Mouse (Mus musculus): ENCODE measurements around the gene Pikfyve.

The Pikfyve gene

DNA sequence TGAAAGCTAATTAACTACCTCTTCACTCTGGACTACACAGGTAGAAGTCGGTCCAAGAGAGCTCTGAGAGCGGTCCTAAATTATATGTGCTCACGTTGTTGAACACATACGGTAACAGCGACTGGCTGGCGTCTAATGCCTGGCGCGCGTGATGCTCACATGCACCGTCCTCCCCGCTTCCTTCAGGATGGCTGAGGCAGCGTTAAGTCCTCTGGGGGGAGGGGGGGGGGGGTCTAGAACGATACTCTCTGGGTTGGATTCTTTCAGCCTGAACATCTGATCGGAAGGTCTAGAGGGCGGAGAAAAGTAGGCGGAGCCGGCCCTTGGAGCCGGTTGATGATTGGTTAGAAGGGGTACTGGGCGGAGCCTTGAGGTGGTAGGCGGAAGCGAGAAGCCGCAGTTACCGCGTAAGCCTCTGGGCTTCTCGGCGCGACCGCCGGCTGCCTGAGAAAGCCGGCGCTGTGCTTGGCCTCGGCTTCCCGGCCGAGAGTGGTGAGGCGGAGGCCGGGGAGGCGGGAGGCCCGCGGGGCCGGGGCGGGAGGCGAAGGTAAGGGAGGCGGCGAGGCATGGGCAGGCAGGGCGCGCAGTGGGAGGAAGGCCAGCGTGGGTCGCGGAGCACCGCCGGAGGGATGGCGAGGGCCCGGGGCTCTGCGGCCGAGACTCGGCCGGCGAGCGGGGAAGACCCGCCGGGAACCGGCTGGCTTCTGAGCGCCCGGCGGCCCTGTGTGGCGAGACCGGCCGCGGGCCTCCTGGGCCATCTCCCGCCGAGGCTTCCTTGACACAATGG, at the start of gene Pikfyve, which contains the start of gene Idh1:
TSS of gene Pikfyve (plus strand) at position 397 of the 787 bp plus-strand sequence.
TSS of gene Idh1 (minus strand) at position 214 of the 787 bp plus-strand sequence.
- peak; percentile 99 for DNase-seq

GRCm38 (mm10) chr1:65137560-65137959, 48.9 kb upstream of the Pikfyve start:
- DNase-seq: no peak

DNA sequence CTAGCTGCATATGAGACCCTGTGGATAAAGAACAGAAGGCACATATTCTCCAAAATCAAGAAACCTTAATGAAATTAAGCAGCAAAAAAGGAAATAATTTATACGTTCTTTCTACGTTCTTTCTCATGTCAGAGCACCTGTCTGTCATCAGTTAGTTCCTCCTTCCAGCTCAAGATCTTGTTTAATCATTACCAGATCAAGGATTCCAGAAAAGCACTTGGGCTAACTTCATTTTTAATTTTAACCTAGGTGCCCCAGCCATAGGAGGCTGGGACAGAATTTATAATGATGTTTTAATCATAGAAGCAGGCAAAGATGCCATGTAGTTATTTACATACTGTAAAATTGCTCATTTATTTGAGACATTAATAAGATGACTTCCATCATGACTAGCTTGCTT, 41.7 kb upstream of the Pikfyve start:
- DNase-seq: no peak

GRCm38 (mm10) chr1:65146601-65147000, 39.9 kb upstream of the Pikfyve start:
- no peak for DNase-seq

DNA sequence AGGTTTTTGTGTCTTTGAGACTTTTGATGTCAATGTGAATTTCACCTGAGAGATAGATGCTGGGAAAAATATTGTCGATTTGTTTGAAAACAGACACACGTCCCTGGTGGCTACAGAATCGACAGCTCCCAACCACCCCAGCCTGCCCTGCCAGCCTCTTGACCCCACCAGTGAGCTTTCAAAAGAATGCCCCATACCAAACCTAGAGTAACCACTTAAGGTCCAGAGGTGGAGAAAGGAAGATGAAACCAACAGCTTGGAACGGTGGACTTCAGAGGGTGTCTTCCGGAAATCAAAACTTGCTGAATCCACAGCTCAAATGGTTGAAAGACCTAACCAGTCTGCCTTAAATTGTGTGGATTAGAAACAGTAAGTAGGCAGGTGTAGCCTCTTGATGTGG, 39.2 kb upstream of the Pikfyve start:
- no peak for DNase-seq

GRCm38 (mm10) chr1:65147971-65148370, 38.5 kb upstream of the Pikfyve start:
- no peak for DNase-seq

- no peak for DNase-seq
Observed at GRCm38 (mm10) chr1:65154814-65155213, 31.7 kb upstream of the Pikfyve start.

DNA sequence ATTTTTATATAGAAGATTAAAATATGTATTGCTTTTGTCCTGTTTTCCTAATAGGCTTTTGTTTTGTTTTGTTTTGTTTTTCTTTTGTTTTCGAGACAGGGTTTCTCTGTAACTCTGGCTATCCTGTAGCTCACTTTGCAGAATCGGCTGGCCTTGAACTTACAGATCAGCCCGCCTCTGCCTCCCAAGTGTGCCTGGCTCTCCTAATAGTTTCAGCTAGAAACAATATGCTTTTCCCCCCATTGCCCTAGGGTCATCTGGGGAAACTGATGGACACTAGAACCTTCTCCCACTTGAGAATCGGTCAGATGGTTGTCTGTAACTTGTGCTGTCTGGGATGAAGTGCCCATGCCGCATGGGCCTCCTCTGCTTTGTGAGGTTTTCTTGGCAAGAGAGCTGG, 30.4 kb upstream of the Pikfyve start:
- no peak for DNase-seq

DNA sequence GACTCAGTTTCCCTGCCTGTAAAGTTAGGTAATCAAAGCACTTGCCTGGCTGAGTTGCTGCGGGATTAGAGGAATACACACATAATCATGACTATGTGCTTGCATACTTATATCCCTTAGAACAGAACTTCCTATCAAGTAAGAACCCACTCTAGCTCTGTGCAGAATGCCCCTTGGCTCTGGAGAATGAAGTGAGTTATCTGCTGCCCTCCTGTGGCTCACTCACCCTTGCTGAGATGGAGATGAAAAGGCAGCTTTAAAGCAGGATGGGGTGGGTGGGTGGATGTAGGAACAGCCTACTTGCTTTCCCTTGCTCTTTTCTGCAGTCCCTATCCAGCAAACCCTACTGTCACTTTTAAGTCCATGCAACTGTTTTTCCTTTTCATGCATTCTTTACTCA, 24.3 kb upstream of the Pikfyve start:
- DNase-seq: no peak

DNA sequence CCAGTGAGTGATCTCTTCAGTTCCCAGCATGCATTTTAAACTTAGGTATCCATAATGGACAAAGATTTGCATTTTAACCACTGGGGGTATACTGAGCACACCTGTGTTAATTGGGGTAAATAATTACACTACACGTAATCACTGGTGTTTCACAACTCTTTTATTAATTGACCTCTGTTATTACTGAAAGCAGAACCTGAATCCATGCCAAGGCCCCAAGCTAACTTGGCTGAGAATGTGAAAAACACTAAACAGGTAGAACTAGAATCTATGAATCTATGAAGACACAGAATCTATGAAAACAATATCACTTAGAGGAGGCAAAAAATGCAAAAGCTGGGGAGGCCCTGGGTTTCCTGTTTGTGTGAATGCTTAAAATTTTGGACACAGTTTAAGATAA, 19.0 kb upstream of the Pikfyve start:
- DNase-seq: no peak

GRCm38 (mm10) chr1:65169536-65169935, 16.9 kb upstream of the Pikfyve start:
- DNase-seq: no peak

GRCm38 (mm10) chr1:65169947-65170346, 16.5 kb upstream of the Pikfyve start:
- no peak for DNase-seq

GRCm38 (mm10) chr1:65171579-65171978, 14.9 kb upstream of the Pikfyve start:
- DNase-seq: no peak

GRCm38 (mm10) chr1:65173716-65174115, 12.8 kb upstream of the Pikfyve start:
- no peak for DNase-seq

DNA sequence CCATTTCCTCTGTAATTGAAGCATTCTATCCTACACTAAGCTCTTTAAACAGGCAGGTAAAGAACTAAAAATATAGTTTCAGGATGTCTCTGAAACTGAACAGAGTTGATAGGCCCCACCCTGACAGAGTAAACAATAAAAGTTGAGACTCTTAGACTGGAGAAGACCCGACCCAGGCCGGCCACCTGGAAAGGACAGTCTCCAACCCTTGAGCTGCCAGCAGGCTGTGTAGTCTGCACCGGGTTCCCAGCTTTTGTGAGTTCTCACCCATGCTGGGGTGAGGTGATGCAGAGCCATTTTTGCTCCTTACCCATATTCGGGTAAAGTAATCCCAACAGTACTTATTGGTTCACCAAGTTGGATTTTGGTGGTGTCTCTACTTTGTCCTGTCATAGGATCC, 10.3 kb upstream of the Pikfyve start:
- no peak for DNase-seq

DNA sequence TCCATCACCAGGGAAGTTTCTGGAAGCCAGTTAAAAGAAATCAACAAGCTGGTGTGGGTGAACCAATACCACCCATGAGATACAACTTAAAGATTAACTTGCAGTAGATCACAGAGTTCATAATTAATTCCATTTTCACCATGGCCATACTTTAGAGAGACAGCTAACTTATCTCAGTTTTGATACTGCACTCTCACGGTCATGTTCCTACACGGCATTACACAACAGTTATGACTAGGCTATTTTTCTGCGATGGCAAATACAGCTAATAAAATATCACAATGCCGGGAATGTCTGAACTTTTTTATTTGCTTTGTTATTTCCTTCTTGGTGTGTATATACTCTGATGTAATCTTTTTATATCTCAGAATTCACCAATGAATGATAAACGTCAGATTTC, 9.6 kb upstream of the Pikfyve start:
- DNase-seq: no peak

DNA sequence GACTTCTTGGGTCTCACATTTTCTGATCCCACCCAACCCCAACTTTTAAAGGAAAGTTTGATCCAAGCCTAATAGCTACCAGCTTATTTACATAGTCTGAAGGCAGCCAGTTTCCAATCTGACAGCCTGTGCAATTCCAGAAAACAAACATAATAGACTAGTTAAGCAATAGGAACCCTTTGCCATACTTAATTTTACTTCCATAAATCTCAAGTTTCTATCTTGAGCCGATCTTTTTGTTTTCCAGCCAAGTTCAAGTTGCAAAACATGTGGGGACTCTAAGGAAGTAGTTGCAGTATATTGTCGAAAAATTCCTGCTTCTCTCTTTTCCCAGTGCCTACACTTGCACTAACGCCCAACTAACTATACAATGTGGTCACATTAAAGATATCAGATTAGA, 9.0 kb upstream of the Pikfyve start:
- no peak for DNase-seq

DNA sequence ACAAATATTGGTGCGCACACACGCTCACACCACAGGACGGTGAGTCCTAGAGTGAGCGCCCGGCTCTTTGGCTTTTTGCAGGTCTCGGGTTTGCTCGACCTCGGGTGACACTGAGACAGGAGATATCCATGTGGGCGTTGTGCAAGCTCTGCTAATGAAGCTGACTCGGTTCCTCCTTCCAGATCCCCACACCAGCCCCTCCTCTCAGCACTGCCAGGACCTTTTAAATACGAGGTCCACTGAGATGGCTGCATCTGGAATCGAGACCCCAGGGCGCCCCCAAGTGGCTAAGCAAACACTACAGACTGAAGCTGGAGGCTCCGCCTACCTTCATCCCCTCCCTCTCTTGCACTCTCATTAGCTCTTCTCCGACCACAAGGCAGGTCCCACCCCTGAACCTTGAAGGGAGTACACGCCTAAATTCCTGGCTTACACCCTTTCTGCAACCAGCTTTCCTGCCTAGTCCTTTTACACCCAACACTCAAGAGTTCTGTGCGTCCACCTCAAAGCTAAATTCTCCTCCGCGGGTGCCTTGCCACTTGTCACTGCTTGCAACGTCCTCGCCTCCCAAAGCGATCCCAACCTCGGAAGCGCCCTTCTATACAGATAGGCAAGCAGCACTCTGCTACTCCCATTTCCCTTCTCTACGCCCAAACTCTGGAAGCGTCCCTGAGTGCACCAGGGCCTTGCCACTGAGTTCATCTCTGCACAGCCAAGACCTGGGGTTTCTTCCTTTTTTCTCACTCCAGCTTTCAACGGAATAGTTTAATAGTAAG, 8.2 kb upstream of the Pikfyve start:
- peak; percentile 92 for DNase-seq

DNA sequence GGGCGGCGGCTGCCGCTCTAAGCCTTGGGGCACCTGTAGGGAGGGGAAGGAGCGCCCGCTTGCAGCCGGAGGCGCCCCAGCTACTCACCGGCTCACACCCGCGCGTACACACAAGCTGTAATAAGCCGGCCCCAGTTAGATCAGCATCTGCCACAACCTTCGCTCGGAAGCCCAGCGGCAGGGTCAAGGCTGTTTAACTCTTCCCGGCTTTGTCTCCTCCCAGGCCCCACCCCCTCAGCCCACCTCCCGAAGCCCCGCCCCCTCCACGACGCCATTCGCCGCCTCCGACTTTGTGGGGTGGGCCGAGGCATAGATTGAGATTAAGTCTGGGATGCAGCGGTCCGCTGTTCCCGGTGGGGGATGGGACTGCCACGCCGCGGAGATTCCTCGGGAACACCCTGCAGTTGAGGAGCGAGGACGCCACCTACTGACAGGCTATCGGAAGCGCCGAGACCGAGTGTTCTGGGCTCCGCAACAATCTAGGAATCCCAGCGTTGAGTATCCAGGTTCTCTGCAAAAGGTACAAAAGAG, 7.5 kb upstream of the Pikfyve start:
- DNase-seq: peak; percentile 88

DNA sequence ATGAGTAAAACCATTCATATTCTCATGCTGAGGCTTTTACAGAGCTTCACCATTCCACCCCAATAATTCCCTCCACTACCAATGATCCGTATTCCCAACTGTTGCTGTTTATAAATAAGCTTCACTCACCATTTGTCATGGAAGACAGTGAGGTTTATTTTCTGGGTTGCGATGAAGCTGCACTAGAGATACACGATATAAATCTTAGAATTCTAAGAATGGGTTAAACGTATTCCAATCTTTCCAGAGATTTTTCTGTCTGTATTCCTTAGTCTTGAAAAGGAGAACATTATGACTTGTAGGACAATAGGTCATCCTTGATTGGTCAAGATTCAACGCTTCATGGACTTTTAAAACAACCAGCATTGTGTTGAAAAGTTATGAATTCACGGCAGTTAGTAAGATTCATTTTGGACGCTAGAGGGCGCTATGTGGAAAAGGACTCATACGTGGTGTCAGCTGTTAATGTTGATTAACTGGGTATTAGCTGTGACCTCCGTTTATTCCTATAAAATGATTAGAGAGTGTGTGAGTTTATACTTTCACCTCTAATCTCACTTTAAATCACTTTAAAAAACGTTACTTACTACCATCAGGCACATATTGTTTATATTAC, 6.7 kb upstream of the Pikfyve start:
- DNase-seq: peak; percentile 56

- no peak for DNase-seq
Observed at GRCm38 (mm10) chr1:65181459-65181858, 5.0 kb upstream of the Pikfyve start.

GRCm38 (mm10) chr1:65183994-65184393, 2.5 kb upstream of the Pikfyve start:
- no peak for DNase-seq

- DNase-seq: no peak
Observed at GRCm38 (mm10) chr1:65185011-65185410, 1.5 kb upstream of the Pikfyve start.
